Mouse (Mus musculus) cortical plate, adult 2 months (tissue): ENCODE measurements around the gene Suz12.

Experiments
- CTCF ChIP-seq: fragments of 200-500 bp; IDR thresholded peaks from 2 replicates; pipeline ENCODE4 v1.5.1; 2011; ENCODE audit warnings: mild to moderate bottlenecking, control low read depth, low read length; ENCODE audit not compliant: insufficient read depth; ENCODE audit errors: extremely low read depth
- POLR2A ChIP-seq: fragments of 200-500 bp; IDR thresholded peaks from 2 replicates; pipeline ENCODE4 v1.6.1; 2011; ENCODE audit warnings: mild to moderate bottlenecking, low read length, control low read depth; ENCODE audit not compliant: insufficient read depth; ENCODE audit errors: extremely low read depth

- TF ChIP-seq POLR2A (no peak), CTCF (no peak)
These were observed 49.3 kb upstream of the Suz12 start for GRCm38 (mm10) chr11:79943601-79944000.
